ENCODE assay signal across 8 mouse cellular contexts in the genomic region with DNA sequence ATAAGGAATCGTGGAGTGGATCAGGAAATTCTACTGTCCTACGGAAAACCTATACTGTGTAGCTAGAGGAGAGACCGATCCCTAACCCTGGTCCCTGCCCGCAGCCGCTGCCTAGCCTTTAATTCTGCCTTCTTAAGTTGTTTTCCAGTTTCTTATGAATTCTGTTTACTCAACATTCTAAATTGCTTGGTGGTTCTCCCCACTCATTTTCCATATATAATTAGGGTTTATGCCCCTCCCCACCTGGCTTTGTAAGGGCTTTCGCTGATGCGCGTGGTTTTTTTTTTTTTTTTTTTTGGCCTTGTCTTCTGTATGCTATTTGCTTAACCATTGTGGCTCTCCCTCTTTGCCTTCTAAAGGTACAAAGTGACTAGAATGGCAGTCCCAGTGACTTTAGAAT. TPM values are rescaled to one million over a fixed set of nuclear protein-coding genes. Genes with fewer than 3 reads are reported as not detected.
DNase-seq lines count a peak whose midpoint lies in the region; ATAC-seq lines count a peak whose summit lies in the region.

No protein-coding gene starts in this region.

- 3% methylated on average over 8 of the region's 8 CpGs for whole genome bisulfite sequencing in heart, embryonic 16.5 days
- WGBS in forebrain, embryonic 16.5 days, result 2% methylated on average over 8 of the region's 8 CpGs
- WGBS in midbrain, embryonic 11.5 days, result 8% methylated on average over 8 of the region's 8 CpGs

- peak overlapping the region; percentile 84 for H3K4me2 ChIP-seq in heart, embryonic 16.5 days (ENCODE audit: low read depth, low read length)
- H3K4me2 ChIP-seq in forebrain, embryonic 16.5 days (ENCODE audit: low read length), result peak overlapping the region; percentile 75
- peak overlapping the region; percentile 50 for H3K4me2 ChIP-seq in midbrain, embryonic 11.5 days

- no peak for ATAC-seq in heart, embryonic 16.5 days (replicated peaks; ENCODE audit: extremely low read depth, insufficient read depth, low FRiP score)
- ATAC-seq in forebrain, embryonic 16.5 days, result no peak
- no peak for ATAC-seq in midbrain, embryonic 11.5 days (ENCODE audit: low FRiP score)

- peak overlapping the region; percentile 98 for H3K27ac ChIP-seq in heart, embryonic 16.5 days (ENCODE audit: low read length)
- peak overlapping the region; percentile 98 for H3K27ac ChIP-seq in forebrain, embryonic 16.5 days (ENCODE audit: low read length)
- H3K27ac ChIP-seq in midbrain, embryonic 11.5 days (ENCODE audit: low read depth, low read length), result peak overlapping the region; percentile 93

- H3K9ac ChIP-seq in heart, embryonic 16.5 days (ENCODE audit: low read length), result peak overlapping the region; percentile 95
- H3K9ac ChIP-seq in forebrain, embryonic 16.5 days (replicated peaks; ENCODE audit: low read depth, low read length), result peak overlapping the region; percentile 87
- peak overlapping the region; percentile 90 for H3K9ac ChIP-seq in midbrain, embryonic 11.5 days (ENCODE audit: low read length)

- H3K27me3 ChIP-seq in heart, embryonic 16.5 days (ENCODE audit: control insufficient read depth, insufficient read depth, low read length), result no peaks in the 10 kb centered on the region
- H3K27me3 ChIP-seq in forebrain, embryonic 16.5 days (replicated peaks; ENCODE audit: control insufficient read depth, insufficient read depth, low read length), result no peaks in the 10 kb centered on the region
- H3K27me3 ChIP-seq in midbrain, embryonic 11.5 days (ENCODE audit: control insufficient read depth, insufficient read depth, low read length), result no peaks in the 10 kb centered on the region

- peaks cover 23% of the 10 kb centered on the region for H3K4me1 ChIP-seq in heart, embryonic 16.5 days (ENCODE audit: control insufficient read depth, insufficient read depth, low read length)
- H3K4me1 ChIP-seq in forebrain, embryonic 16.5 days (replicated peaks; ENCODE audit: control insufficient read depth, insufficient read depth, low read length), result peaks cover 35% of the 10 kb centered on the region
- H3K4me1 ChIP-seq in midbrain, embryonic 11.5 days (ENCODE audit: control insufficient read depth, insufficient read depth, low read length), result peaks cover 15% of the 10 kb centered on the region

- no peak for DNase-seq in heart, postnatal 4 days
- DNase-seq in MN1 (ENCODE audit: low spot score), result peak; percentile 6
- no peak for DNase-seq in midbrain, embryonic 11.5 days (ENCODE audit: low spot score, missing footprints)
- no peak for DNase-seq in frontal cortex, postnatal 25 days (ENCODE audit: low spot score in 2 of 2)
- DNase-seq in layer of hippocampus, adult 18-20 months (ENCODE audit: low spot score in 2 of 2), result no peak
- DNase-seq in urinary bladder, adult 18-20 months (ENCODE audit: low spot score in 2 of 2), result no peak

- H3K36me3 ChIP-seq in heart, embryonic 16.5 days (ENCODE audit: control insufficient read depth, insufficient read depth), result peaks cover 9% of the 10 kb centered on the region; the same call in 1 of the 2 replicates
- H3K36me3 ChIP-seq in forebrain, embryonic 16.5 days (ENCODE audit: control insufficient read depth, insufficient read depth), result 0 out of 2 replicates have a peak, but pooled peaks cover 2% of the 10 kb centered on the region
- H3K36me3 ChIP-seq in midbrain, embryonic 11.5 days (ENCODE audit: control insufficient read depth, insufficient read depth, low read length), result no peaks in the 10 kb centered on the region; the same call in 1 of the 2 replicates

- H3K4me3 ChIP-seq in heart, embryonic 16.5 days (ENCODE audit: low read length), result peak overlapping the region; percentile 99
- H3K4me3 ChIP-seq in forebrain, embryonic 16.5 days (replicated peaks; ENCODE audit: low read length), result peak overlapping the region; percentile 95
- peak overlapping the region; percentile 97 for H3K4me3 ChIP-seq in midbrain, embryonic 11.5 days (ENCODE audit: low read depth, low read length)

- no peaks in the 10 kb centered on the region for H3K9me3 ChIP-seq in heart, embryonic 16.5 days (replicated peaks; ENCODE audit: control insufficient read depth, low read length)
- H3K9me3 ChIP-seq in forebrain, embryonic 16.5 days (ENCODE audit: control insufficient read depth, low read length), result no peaks in the 10 kb centered on the region
- no peaks in the 10 kb centered on the region for H3K9me3 ChIP-seq in midbrain, embryonic 11.5 days (ENCODE audit: control insufficient read depth, low read length)

RNA-seq across cellular contexts. Expression of gene Tceanc2, which starts 0.6 kb away (rescaled TPM):
- polyA plus RNA-seq in heart, embryonic 16.5 days (2015; fragmentation: Nextera tagmentation; extraction: Ambion mirVana), result 8.5 and 13.5 TPM in 2 replicates
- 10 to 100 TPM; 13.1 to 14.9 TPM for total RNA-seq in heart, postnatal 4 days (2021)
- polyA plus RNA-seq in forebrain, embryonic 16.5 days (2015; fragmentation: Nextera tagmentation; extraction: Ambion mirVana), result 21.1 TPM in 2 replicates
- 22.8 and 25.2 TPM in 2 replicates for polyA plus RNA-seq in midbrain, embryonic 11.5 days (2014; fragmentation: Nextera tagmentation; extraction: Ambion mirVana)
- 10 to 100 TPM; 17.2 to 17.3 TPM for total RNA-seq in layer of hippocampus, adult 18-20 months (2021)

RNA-seq across cellular contexts. Expression of gene Tmem59, which starts 1.4 kb away (rescaled TPM):
- polyA plus RNA-seq in heart, embryonic 16.5 days (2015; fragmentation: Nextera tagmentation; extraction: Ambion mirVana), result 338 TPM in 2 replicates
- 100 to 1,000 TPM; 137 to 148 TPM for total RNA-seq in heart, postnatal 4 days (2021)
- 375 and 431 TPM in 2 replicates for polyA plus RNA-seq in forebrain, embryonic 16.5 days (2015; fragmentation: Nextera tagmentation; extraction: Ambion mirVana)
- polyA plus RNA-seq in midbrain, embryonic 11.5 days (2014; fragmentation: Nextera tagmentation; extraction: Ambion mirVana), result 344 and 384 TPM in 2 replicates
- 100 to 1,000 TPM; 224 to 234 TPM for total RNA-seq in layer of hippocampus, adult 18-20 months (2021)

RNA-seq across cellular contexts. Expression of gene Ldlrad1, which starts 29.4 kb away (rescaled TPM):
- polyA plus RNA-seq in heart, embryonic 16.5 days (2015; fragmentation: Nextera tagmentation; extraction: Ambion mirVana), result not detected in 2 replicates
- not detected for total RNA-seq in heart, postnatal 4 days (2021)
- not detected in 2 replicates for polyA plus RNA-seq in forebrain, embryonic 16.5 days (2015; fragmentation: Nextera tagmentation; extraction: Ambion mirVana)
- polyA plus RNA-seq in midbrain, embryonic 11.5 days (2014; fragmentation: Nextera tagmentation; extraction: Ambion mirVana), result not detected in 2 replicates
- total RNA-seq in layer of hippocampus, adult 18-20 months (2021), result not detected
